Mouse (Mus musculus): ENCODE data around the gene Tm9sf2.

DNA sequence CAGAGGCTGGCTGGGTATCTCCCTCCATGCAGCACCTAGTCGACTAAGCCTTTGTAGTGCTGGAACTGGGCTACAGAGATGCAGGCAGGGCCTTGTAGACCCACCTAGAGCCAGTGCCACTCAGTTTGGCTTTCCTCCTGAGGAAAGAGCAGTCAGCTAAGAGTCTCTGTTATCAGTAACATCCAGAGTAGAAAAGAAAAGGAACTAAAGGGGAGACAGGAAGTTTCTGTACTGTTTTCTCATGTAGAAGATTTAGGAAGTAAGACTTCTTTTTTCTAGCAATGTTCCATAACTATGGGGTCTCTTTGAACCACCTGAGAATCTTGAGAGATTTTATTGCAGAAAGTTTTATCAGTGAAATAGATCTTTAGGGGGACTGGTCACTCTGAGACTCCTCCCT is 38.5 kb downstream of the Tm9sf2 start:
- TF ChIP-seq TAL1 (conservative IDR thresholded peaks at IDR 0.05; ENCODE audit: low read depth, low read length) (no peak), CTCF (IDR thresholded peaks at IDR 0.05; ENCODE audit: low read depth, low read length) (no peak)
